Mouse (Mus musculus) liver (tissue): ENCODE measurements at regions not wholly inside any gene's neighbourhood (a gene's known extent, or its start where the extent isn't known, plus 50 kb on each side); places are given as distances from the start of the nearest gene placed in this dataset.

Experiments used
- DNase-seq: peaks from one replicate; pipeline ENCODE4 v3.0.0-alpha.2; 2020; ENCODE audit warnings: mixed read lengths

DNA sequence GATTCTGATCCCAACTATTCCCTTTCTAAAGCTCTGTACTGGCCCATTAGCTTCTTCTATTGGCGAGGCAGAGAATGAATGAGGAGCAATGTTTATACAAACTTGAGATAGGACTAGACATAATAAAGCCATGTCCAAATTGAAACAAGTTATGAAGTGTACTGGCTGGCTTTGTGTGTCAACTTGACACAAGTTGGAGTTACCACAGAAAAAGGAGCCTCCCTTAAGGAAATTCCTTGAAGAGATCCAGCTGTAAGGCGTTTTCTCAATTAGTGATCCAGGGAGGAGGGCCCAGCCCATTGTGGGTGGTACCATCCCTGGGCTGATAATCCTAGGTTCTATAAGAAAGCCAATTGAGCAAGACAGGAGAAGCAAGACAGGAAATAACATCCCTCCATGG, 135.9 kb upstream of the Cr2 start:
- no peak for DNase-seq

DNA sequence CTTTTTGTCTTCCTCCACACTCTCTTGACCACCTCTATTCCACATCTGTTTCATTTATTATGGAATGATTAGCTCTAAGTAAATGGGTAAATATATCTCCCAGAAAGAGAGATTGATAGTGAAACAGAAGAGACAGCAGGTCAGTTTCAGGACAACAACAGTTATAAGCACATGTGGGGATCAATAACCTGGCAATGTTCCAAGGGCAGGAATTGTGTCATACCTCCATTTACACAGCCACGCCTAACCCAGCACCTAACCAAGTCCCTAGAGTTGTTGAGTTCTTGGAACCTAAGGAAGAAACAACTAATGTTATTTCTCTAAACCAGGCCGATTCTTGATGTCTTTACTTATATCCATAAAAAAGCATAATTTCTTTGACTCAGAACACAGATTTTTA, 108.6 kb upstream of the Cr2 start:
- DNase-seq: no peak

DNA sequence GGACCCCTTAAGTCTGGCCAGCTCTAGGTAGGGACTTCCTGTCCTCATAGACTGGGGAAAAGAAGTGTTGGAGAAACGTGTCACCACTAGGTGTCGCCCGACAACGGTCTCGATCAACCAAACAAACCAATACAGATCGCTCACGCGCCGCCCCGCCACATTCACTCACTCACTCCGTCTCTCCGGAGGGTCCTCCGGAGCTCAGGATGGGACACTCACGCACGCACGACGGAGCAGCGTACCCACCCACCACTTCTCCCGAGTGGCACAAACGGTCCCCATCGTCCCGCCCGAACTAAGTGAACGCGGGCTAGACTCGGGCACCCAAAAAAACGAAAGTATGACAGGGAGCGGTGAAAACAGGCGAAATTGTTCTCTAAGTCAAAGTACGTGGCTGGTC, 65.0 kb upstream of the Cr2 start:
- DNase-seq: peak; percentile 100

DNA sequence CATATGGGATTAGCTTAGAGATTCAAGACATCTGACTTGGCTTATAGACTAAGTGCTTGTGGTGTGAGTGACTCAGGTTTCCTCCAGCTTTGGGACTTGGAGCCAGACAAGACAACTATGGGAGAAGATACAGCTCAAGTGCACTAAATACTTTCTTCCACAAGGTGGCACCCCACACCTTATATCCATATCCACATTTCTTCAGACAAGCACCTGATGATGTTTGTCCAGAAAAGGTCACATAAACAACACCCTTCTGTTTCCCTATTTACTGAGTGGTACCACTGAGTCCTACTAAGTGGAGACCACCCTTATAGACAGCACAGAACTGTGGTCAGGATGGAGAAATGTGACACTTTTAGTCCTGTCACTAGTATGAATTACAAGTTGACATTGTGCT, 56.1 kb upstream of the Cr2 start:
- peak; percentile 10 for DNase-seq

DNA sequence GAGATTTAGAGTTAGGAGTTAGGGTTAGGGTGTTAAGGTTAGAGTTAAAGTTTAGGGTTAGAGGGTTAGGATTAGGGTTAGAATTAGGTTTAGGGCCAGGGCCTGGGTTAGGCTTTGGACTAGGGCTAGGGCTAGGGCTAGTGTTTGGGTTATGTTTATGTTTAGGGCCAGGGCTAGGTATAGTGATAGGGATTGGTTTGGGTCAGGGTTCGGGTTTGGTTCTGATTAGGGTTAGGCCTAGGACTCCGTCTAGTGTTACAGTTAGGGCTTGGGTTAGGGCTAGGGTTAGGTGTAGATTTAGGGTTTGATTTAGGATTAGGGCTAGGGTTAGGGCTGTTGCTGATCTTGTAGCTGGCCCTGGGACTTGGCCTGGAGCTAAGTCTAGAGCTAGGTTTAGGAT, 50.5 kb upstream of the Cr2 start:
- DNase-seq: no peak
